Mouse (Mus musculus): ENCODE results near the gene Cyp21a1.

DNA sequence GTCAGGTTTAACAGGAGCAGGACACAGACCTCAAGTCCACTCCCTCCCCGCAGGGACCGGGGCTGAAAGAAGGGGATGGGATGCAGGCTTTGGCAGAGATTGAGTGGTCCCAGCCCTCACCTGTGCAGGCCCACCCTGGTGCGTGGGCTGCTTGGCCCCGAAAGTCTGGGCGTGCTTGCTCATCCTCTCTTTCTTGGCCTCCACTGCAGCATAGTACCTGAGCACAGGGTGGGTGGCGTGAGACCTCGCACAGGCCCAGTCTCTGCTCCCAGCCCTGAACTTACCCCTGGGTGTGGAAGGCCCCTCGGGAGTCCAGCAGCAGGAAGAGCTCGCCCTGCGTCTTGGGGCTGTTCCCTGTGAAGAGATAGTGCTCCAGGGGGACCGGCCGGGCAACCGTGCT is 40.5 kb upstream of the Cyp21a1 start:
- TF ChIP-seq POLR2A (IDR thresholded peaks at IDR 0.05; ENCODE audit: insufficient read depth, low read depth, low read length) (no peak), CTCF (IDR thresholded peaks at IDR 0.05; ENCODE audit: insufficient read depth, low read depth, low read length) (no peak)

All from olfactory bulb, adult 2 months (tissue).